Mouse (Mus musculus) monocyte, adult 59 days (primary cell): ENCODE measurements around the gene Padi4. TPM values are rescaled to one million over a fixed set of nuclear protein-coding genes. Genes with fewer than 3 reads are reported as not detected.

Experiments
- total RNA-seq, 2 experiments: library from RNA; stranded (reverse); gene quantifications; one replicate each; pipeline ENCODE4 v1.2.4; 2023

Gene Padi4
- total RNA-seq = 10 to 100 TPM; 22.0 to 46.1 TPM

GRCm38 (mm10) chr4:140774025-140774800, at the start of gene Padi4:
TSS of gene Padi4 (minus strand) at chr4:140774236.

DNA sequence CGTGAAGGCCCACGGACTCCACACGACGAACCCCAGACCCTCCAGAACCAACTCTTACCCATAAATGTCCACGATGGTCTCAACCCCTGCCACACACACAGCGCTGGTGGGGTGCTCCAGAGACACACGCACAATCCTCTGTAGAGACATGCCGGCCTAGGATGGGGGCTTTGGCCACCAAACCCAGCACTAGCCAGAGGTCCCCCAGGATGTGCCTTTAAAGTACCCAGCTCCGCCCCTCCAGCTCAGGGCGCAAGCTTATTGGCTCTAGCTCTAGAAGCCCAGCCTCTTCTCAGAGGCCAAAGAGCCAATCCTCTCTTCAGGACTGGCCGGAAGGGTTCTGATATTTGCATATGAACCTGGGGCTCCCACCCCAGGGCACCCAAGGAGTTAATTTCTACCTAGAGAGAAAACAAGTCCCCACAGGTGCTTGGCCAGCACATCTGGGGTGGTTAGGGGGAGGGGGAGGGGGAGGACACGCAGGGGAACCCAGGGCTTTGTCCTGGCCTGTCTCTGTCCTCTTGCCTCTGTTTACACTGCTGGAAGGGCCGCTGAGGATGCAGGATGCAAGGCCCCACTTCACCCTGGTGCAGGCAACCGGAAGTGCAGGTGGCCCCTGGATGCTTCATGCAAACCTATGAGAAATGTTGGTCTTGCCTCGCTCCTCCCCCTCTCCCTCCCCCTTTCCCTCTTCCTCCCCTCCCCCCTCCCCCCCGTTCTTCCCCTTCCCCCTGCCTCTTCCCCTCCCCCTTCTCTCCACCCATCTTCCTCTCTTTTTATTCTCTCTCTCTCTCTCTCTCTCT, 36.6 kb upstream of the Padi4 start, which contains the start of gene Padi3:
Padi3 (minus strand) TSS at position 191 of the 803 bp plus-strand sequence.

GRCm38 (mm10) chr4:140742543-140742942, 31.5 kb downstream of the Padi4 start, which contains the start of gene Padi6:
TSS of gene Padi6 (minus strand) at chr4:140742643.

GRCm38 (mm10) chr4:140700269-140701018, 73.6 kb downstream of the Padi4 start, which contains the start of gene Rcc2:
TSS of gene Rcc2 (plus strand) at chr4:140700541.

Other genes starting within 250 kb of the Padi4 start
- 100 to 1,000 TPM; 276 to 304 TPM for gene Arhgef10l, start 108.2 kb downstream of the Padi4 start, total RNA-seq
- gene Rcc2, start 73.7 kb downstream of the Padi4 start, total RNA-seq = 10 to 100 TPM; 79.9 to 92.6 TPM
- not detected for gene Padi6, start 31.6 kb downstream of the Padi4 start, total RNA-seq
- under 1 TPM; 0.21 to 0.27 TPM for gene Padi3, start 36.4 kb upstream of the Padi4 start, total RNA-seq
- not detected for gene Padi1, start 71.5 kb upstream of the Padi4 start, total RNA-seq
- gene Padi2, start 132.1 kb upstream of the Padi4 start, total RNA-seq = 100 to 1,000 TPM; 106 to 111 TPM
- gene Sdhb, start 187.0 kb upstream of the Padi4 start, total RNA-seq = 100 to 1,000 TPM; 115 to 124 TPM
- 100 to 1,000 TPM; 171 to 207 TPM for gene Atp13a2, start 212.6 kb upstream of the Padi4 start, total RNA-seq
- gene Mfap2, start 236.2 kb upstream of the Padi4 start, total RNA-seq = under 1 TPM in 1 of 2 experiments, not detected in 1; 0.82 TPM